Mouse (Mus musculus): ENCODE data around the gene Rab31.

The Rab31 gene

GRCm38 (mm10) chr17:65771951-65772934, at the start of gene Rab31:
Rab31 (minus strand) TSS chr17:65772752.
- in situ Hi-C loops (cut with MboI, MseI): loop anchor here (10.0 kb wide), 1 partner anchor 47 kb away; no protein-coding TSS in a partner anchor

DNA sequence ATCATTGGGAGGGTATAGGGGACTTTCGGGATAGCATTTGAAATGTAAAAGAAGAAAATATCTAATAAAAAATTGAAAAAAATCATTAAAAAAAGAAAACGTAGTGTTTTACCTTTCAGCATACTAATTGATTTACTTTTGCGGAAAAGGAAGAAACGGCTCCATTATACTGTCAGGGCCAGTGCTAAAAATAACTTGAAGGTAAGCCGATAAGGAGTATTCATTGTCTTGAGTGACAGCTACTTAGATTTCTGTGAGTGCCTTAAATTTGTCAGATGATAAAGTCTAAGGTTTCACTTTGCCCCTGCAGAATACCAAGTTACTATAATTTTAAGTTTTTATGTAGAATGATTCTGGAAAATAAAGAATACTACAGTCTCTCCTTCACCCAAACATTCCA, 47.6 kb upstream of the Rab31 start:
- in situ Hi-C loops (cut with MboI, MseI): no loop called here

GRCm38 (mm10) chr17:65813763-65814162, 41.2 kb upstream of the Rab31 start:
- in situ Hi-C loops (cut with MboI, MseI): no loop called here

DNA sequence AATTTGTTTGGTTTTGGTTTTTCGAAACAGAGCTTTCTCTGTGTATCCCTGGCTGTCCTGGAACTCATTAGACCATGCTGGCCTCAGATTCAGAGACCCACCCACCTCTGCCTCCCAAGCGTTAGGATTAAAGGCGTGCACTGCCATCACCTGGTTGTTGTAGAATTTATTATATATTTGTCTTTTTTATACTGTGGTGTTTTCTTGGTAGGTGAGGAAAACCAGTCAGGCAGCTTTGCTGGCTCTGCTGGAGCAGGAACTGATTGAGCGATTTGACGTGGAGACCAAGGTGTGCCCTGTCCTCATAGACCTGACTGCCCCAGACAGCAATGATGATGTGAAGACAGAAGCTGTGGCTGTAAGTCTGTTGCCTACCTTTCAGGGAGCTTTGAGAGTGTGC, 38.5 kb upstream of the Rab31 start:
- in situ Hi-C loops (cut with MboI, MseI): no loop called here

DNA sequence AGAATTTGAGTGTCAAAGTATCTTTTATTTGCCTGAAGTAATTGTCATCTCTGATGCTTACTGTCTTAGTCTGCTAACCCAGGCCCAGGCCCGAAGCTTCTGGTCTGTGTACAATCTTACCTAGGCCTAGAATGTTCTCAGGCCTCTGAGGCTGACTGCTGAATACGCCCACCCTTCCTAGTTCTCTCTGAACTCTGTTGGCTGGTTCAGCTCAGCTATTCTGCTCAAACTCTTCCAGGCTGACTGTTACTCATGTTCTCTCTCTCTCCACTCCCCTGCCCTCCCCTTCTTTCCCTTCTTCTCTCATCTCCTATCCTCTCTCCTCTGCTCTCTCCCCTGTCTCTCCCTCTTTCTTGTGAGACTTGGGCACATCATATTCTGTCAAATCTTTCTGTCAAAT, 33.9 kb upstream of the Rab31 start:
- in situ Hi-C loops (cut with MboI, MseI): no loop called here

- in situ Hi-C loops (cut with MboI, MseI): no loop called here
Observed at GRCm38 (mm10) chr17:65805966-65806365, 33.4 kb upstream of the Rab31 start.

DNA sequence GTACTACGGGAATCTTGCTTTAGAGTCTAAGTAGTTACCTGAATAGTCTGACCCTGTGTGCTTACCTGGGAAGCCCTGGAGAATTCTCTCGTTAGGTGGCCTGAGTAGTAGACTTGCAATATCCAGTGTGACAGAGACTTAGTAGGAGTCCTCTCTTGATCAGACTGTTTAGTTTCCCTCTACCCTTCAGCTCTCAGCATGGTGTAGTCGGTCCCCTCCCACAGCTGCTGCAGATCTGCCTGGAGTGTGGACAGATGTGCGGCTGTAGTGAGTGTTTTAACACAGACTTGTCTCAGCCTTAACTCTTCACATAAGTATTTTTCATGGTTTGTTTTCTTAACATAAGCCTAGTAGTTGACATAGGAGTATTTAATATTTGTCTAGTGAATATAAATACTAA, 29.5 kb upstream of the Rab31 start:
- in situ Hi-C loops (cut with MboI, MseI): no loop called here

DNA sequence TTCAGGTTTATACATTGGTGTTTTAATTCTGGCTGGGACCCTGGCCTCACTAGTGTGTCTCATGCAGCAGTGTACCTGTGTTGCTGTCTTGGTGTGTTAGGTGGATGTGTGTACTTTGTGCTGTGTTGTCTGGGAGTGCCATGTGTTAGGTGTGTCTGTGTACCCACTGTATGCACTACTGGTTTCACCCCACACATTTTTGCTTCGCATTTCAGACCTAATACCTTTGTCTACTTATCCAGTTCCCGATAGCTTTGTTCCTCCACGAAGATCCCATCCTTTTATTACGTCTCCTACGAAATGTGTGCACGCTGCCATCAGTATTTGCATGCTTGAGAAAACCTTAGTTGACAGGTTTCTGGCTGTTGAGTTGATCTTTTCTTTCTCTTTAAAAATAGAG, 27.9 kb upstream of the Rab31 start:
- in situ Hi-C loops (cut with MboI, MseI): no loop called here

GRCm38 (mm10) chr17:65799353-65799752, 26.8 kb upstream of the Rab31 start:
- in situ Hi-C loops (cut with MboI, MseI): loop anchor here (5.0 kb wide), 1 partner anchor 67 kb away; no protein-coding TSS in a partner anchor

DNA sequence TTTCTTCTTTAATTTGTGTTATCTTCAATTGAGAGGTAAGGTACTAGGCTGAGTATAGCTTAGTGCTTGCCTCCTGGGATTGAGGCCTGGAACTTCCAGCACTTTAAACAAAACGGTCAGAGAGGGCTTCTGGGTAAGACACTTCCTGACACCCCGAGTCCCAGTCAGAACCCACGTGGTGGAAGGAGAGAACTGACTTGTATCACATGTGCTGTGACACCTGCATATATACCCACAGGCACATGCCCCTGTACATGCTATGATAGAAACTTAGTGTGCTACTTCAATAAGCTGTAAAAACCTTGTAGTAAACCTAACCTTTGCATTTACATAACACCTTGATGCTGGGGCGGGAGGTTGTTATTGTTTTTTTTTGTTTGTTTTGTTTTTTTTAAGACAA, 25.9 kb upstream of the Rab31 start:
- in situ Hi-C loops (cut with MboI, MseI): loop anchor here (5.0 kb wide), 1 partner anchor 66 kb away; no protein-coding TSS in a partner anchor

GRCm38 (mm10) chr17:65796056-65796455, 23.5 kb upstream of the Rab31 start:
- in situ Hi-C loops (cut with MboI, MseI): loop anchor here (5.0 kb wide), 1 partner anchor 64 kb away; no protein-coding TSS in a partner anchor

DNA sequence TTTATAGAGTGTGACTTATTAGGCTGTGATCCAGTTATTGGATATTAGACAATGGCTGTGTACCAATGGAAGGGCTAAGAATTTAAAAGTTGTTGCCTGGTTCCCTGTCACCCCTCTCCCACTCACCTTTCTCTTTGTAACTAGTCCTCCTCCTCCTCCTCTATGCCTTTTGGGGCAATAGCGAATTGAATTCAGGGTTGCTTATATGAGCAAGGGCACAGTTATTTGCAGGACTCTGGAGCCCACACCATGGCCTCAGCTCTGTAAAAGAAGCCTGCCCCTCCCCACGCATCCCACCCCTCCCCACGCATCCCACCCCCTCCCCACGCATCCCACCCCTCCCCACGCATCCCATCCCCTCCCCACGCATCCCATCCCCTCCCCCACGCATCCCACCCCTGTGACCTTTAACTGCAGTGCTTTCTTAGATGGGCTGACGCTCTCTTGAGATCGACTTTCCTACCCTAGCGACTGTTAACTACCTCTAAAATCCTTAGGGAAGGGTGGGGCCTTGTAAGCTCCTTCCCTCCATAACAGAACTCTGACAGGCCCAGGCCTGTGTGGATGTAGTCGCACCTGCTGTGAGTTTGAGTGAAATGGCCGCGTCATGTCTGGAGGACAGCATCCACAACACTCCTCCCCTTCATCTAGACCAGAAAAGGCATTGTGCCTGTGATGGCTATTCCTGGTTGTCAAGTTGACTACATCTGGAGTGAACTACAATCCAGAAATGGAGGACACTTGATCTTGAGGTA, 21.7 kb upstream of the Rab31 start:
- in situ Hi-C loops (cut with MboI, MseI): no loop called here

DNA sequence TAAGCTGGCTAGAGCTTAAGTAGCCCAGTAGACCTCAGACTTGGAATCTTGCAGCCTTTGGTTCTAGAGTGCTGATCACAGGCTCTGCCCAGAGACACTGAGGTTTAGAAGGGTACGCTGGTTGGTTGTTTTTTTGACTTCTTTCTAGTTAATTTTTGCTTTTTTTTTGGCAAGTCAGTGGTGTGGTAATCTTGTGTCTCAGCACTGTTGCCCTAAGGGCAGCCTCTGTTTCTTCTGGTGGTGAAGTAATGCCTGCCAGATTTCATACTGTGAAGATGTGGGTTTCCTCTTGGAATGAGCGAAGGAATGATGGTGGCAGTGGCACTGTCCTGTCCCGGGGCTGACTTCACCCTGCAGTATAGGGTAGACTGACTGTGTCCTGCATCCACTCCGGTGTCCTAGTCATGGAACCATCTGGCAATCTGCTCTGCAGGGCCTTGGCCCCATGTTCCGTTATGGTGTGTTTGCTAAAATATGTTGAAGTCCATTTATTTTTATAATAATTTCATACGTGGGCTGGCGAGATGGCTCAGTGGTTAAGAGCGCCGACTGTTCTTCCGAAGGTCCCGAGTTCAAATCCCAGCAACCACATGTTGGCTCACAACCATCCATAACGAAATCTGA, 20.9 kb upstream of the Rab31 start:
- in situ Hi-C loops (cut with MboI, MseI): no loop called here

DNA sequence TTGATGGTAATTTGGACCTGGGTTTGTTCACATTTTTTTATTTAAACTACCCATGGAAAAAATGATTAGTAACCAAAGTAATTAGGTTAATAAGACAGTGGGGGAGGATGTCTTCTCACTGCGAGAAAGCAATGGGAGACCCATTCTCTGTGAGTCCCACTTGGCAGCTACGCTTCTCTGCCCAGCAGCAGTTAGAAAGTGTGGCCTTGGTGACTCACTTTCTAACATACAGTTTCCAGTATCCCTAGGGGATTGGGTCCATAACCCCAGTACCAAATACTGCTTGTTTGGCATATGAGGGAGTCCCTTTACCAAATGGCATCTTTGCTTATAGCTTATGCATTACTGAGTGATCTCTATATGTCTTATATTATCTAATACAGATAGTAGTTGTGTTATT, 18.6 kb upstream of the Rab31 start:
- in situ Hi-C loops (cut with MboI, MseI): no loop called here

GRCm38 (mm10) chr17:65789576-65789975, 17.0 kb upstream of the Rab31 start:
- in situ Hi-C loops (cut with MboI, MseI): loop anchor here (5.0 kb wide), 1 partner anchor 182 kb away; no protein-coding TSS in a partner anchor

DNA sequence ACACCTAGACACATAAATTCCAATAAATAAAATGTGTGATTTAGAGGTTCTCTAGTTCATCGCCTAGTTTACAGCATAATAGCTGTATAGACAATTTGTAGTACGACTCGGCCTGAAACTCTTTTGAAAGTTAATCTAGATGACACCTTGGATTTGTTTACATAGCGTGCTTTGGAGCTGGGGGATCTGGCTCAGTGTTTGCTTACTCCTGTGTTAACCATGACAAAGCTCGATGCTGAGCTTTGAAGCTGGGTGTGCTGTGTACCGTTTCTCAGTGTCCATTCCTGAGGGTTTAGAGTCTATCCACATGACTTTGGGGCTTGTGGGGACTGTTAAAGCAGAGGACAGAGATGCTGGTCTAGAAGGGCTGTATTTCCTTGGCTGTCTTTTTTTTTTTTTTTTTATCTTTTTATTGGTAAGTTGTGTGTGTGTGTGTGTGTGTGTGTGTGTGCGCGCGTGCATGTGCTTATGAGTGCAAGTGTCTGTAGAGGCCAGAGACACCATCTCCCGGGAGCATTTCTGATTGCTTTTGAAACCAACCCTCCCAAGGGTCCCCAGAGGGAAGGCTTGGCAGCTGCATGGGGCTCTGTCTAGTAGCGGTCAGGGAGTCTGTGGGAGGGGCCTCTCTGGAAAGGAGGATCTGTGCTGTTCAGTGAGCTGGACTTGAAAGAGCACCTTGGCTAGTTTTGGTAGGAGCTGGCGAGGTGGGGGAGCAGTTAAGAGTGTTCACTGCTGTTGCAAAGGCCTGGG, 16.2 kb upstream of the Rab31 start:
- in situ Hi-C loops (cut with MboI, MseI): loop anchor here (5.0 kb wide), 1 partner anchor 181 kb away; no protein-coding TSS in a partner anchor

DNA sequence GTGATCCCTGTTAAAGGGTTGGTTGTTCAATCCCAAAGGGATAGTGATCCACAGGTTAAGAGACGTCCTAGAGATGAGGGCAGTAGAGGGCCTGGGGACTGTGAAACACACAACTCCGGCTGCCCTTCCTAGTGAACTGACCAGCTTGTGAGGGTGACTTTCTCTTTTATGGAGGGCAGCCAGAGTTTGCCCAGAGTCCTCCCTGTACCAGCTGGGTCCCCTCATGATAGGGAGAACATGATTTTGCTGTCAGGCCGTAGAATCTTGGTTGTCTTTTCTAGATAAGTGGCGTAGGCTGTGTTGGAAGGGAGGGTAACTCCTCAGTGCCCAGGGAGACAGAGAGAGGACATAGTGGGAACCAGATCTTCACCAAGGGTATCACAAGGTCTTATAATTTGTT, 14.7 kb upstream of the Rab31 start:
- in situ Hi-C loops (cut with MboI, MseI): loop anchor here (5.0 kb wide), 1 partner anchor 180 kb away; no protein-coding TSS in a partner anchor

DNA sequence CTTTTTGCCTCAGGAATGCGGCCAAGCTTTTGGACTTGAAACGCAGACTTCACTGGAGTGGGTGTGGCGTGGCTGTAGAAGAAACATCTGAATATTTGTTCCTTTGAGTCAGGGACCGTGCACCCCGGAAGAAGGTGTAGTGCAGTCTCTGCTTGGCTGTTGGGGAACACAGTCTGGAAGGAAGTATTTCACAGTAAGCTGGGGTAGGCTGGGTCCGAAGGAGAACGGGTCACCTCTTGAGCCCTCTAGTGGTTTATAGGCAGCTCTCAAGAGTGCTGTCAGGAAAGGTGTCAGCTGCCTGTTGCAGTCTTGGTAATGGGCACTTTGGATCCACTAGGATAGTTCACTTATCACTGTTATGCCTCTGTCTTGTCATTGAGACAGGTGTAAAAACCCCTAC, 13.7 kb upstream of the Rab31 start:
- in situ Hi-C loops (cut with MboI, MseI): loop anchor here (5.0 kb wide), 1 partner anchor 179 kb away; no protein-coding TSS in a partner anchor

- in situ Hi-C loops (cut with MboI, MseI): loop anchor here (5.0 kb wide), 1 partner anchor 178 kb away; no protein-coding TSS in a partner anchor
Observed at GRCm38 (mm10) chr17:65785707-65786106, 13.2 kb upstream of the Rab31 start.

DNA sequence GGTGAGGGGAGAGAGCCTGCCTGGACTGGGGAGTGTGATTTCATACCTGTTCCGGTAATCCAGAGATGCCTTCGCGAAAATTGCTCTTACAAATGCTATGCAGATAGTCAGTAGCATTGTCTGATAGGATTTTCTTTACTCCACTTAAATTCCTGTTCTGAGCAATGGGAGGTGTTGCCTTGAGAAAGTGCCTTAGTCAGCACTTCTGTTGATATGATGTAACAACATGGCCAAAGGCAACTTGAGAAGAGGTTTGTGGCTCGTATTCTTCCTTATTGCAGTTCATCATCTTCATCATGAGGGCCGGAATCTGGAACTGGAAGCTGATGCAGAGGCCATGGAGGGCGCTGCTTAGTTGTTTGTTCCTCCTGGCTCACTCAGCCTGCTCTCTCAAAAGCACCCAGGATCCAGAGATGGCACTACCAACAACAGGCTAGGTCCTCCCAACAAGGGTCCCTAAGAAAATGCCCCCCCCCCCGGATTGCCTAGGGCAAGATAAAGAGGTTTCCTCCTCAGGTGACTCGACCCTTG, 12.1 kb upstream of the Rab31 start:
- in situ Hi-C loops (cut with MboI, MseI): loop anchor here (5.0 kb wide), 1 partner anchor 177 kb away; no protein-coding TSS in a partner anchor
